Mouse (Mus musculus) limb, embryonic 11.5 days (tissue): ENCODE data around the gene Erap1. TPM values are rescaled to one million over a fixed set of nuclear protein-coding genes. Genes with fewer than 3 reads are reported as not detected.
"Not testable (repeated sequence)": the region's sequence is repeated elsewhere in the genome, so short reads cannot be mapped to it uniquely, and the experiment has no call there.

Experiments
- ATAC-seq: fragments of 200-750 bp; cut with Nextera tagmentation; 2 replicates; pipeline ENCODE4 v1.8.0; 2017; ENCODE audit warnings: low read depth; ENCODE audit not compliant: insufficient number of reproducible peaks, low FRiP score, low TSS enrichment
- DNase-seq: peaks from one replicate; pipeline ENCODE4 v3.0.0-alpha.2; 2015; ENCODE audit warnings: low spot score
- H3K27ac ChIP-seq: fragments of 300-500 bp; sonication (generic); replicated peaks from 2 replicates; pipeline ENCODE4 v1.5.1; 2014; ENCODE audit warnings: low read depth, mild to moderate bottlenecking, low read length
- H3K27me3 ChIP-seq: fragments of 300-500 bp; sonication (generic); 2 replicates; pipeline ENCODE4 v1.6.1; 2014; ENCODE audit warnings: mild to moderate bottlenecking, low read length, mixed read lengths; ENCODE audit not compliant: control insufficient read depth, insufficient read depth
- H3K36me3 ChIP-seq: fragments of 300-500 bp; sonication (generic); 2 replicates; pipeline ENCODE4 v1.6.1; 2014; ENCODE audit warnings: mild to moderate bottlenecking, low read length, moderate library complexity, mixed read lengths; ENCODE audit not compliant: control insufficient read depth, insufficient read depth
- H3K4me1 ChIP-seq: fragments of 300-500 bp; sonication (generic); 2 replicates; pipeline ENCODE4 v1.6.1; 2014; ENCODE audit warnings: low read length, mixed read lengths; ENCODE audit not compliant: control insufficient read depth, insufficient read depth
- H3K4me2 ChIP-seq: fragments of 300-500 bp; sonication (generic); 2 replicates; pipeline ENCODE4 v1.6.1; 2014; ENCODE audit warnings: low read depth, mild to moderate bottlenecking, moderate library complexity; ENCODE audit not compliant: severe bottlenecking
- H3K4me3 ChIP-seq: fragments of 300-500 bp; sonication (generic); 2 replicates; pipeline ENCODE4 v1.5.1; 2014; ENCODE audit warnings: low read depth, low read length
- H3K9ac ChIP-seq: fragments of 300-500 bp; sonication (generic); 2 replicates; pipeline ENCODE4 v1.6.1; 2014; ENCODE audit warnings: mild to moderate bottlenecking, low read length
- H3K9me3 ChIP-seq: fragments of 300-500 bp; sonication (generic); 2 replicates; pipeline ENCODE4 v1.6.1; 2016; ENCODE audit warnings: low read length; ENCODE audit not compliant: control insufficient read depth
- WGBS: fragments of 180-500 bp; shearing (Covaris S2); extraction: QIAGEN DNeasy Blood & Tissue Kit; methylation state at CpG from one replicate; pipeline ENCODE4 v1.1.7; 2014; 5-methylcytosine and 5-hydroxymethylcytosine counted together
- polyA plus RNA-seq: library from polyadenylated mRNA; unstranded; fragments of >200 nt; fragmentation: Nextera tagmentation; extraction: Ambion mirVana; gene quantifications from 2 replicates; pipeline ENCODE4 v1.2.1, GENCODE M21; 2014

The Erap1 gene
- polyA plus RNA-seq: 2.7 and 3.5 TPM in 2 replicates

DNA sequence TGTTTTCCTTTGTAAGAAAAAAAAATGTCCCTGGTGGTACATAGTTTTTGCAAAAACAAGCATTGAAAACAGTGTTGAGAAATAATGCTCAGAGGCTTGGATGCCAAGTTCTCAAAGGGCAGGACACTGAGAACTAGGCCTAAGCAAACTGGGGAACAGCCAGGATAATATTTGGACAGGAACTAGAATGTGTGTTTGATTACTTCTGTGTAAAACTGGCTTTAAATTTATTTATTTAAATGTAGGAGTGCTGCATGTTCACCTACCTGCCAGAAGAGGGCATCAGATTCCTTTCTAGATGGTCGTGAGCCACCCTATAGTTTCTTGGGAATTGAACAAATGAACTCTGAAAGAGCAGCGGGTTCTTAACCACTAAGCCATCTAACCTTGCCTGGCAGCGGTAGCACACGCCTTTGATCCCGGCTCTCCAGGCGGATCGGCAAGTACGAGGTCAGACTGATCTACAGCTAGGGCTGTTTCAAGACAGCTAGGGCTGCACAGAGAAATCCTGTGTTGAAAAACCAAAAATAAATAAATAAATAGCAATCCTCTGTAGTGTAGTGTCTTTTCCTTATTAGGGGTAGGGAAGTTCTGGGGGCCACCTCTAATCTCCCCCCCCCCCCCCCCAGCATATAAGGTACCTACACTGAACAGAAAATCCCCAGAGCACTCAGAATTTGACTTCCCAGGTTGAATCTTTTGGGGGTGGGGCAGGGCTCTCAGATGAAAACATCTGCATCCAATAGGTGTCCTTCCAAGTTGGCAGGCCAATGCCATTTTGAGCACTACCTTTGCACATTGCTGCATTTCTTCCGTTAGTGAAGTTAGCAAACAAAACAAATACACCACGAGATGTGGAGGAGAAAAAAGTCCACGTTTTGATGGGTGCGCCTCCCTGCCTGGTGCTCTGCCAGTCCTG is at the start of gene Erap1:
Gene Erap1 (plus strand): TSS at position 776 of the 919 bp plus-strand sequence.
- Histone ChIP-seq H3K4me2 (peak within 1 kb of the TSS; percentile 59), H3K27ac (peak within 1 kb of the TSS; percentile 85), H3K27me3 (no peaks in the 10 kb centered on the region), H3K4me1 (0 out of 2 replicates have a peak, but pooled peaks cover 4% of the 10 kb centered on the region), H3K9ac (peak within 1 kb of the TSS; percentile 94), H3K36me3 (no peaks in the 10 kb centered on the region), H3K4me3 (peak within 1 kb of the TSS; percentile 63), H3K9me3 (no peaks in the 10 kb centered on the region)
- ATAC-seq (peak; percentile 57), DNase-seq (peak; percentile 59)
- WGBS: 1% methylated on average over 12 of the region's 12 CpGs

DNA sequence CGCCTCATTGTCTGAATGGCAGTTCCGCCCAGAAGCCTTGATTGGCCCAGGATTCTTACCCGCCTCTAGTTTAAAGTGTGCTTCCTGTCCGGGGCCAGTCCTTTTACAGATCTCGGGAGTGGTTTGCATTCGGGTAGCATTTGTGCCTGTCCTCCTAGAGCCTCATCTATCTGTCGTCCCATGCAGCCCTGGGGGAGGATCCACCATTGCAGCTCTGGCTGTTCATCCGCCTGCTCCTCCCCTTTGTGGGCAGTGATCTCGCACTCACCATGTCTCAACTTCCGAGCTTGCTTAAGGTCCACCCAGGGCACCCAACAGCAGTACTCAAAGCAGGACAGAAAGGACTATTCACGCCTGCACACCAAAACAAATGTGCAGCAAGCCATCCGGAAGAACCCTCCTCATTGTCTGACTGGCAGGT is 48.0 kb upstream of the Erap1 start:
- not testable (repeated sequence) for H3K36me3 ChIP-seq, H3K27me3 ChIP-seq, H3K4me1 ChIP-seq, H3K27ac ChIP-seq, H3K4me2 ChIP-seq, ATAC-seq, H3K9me3 ChIP-seq, H3K9ac ChIP-seq, H3K4me3 ChIP-seq, DNase-seq
- WGBS: 53% methylated on average over 12 of the region's 12 CpGs

GRCm38 (mm10) chr13:74591828-74592227 is 47.5 kb upstream of the Erap1 start:
- not testable (repeated sequence) for H3K36me3 ChIP-seq
- 78% methylated on average over 2 of the region's 2 CpGs for WGBS

GRCm38 (mm10) chr13:74597022-74597421 is 42.3 kb upstream of the Erap1 start:
- not testable (repeated sequence) for H3K9ac ChIP-seq, H3K27ac ChIP-seq, H3K36me3 ChIP-seq, H3K4me1 ChIP-seq, H3K27me3 ChIP-seq, H3K9me3 ChIP-seq, DNase-seq, H3K4me3 ChIP-seq, H3K4me2 ChIP-seq, ATAC-seq
- 94% methylated on average over 2 of the region's 2 CpGs for WGBS

More at GRCm38 (mm10) chr13:74591828-74592227, 47.5 kb upstream of the Erap1 start:
- H3K4me2 ChIP-seq, H3K27ac ChIP-seq, H3K9ac ChIP-seq, H3K9me3 ChIP-seq, H3K4me3 ChIP-seq, H3K27me3 ChIP-seq, ATAC-seq, H3K4me1 ChIP-seq, DNase-seq: not testable (repeated sequence)

GRCm38 (mm10) chr13:74601776-74602175 is 37.6 kb upstream of the Erap1 start:
- not testable (repeated sequence) for H3K9me3 ChIP-seq, DNase-seq, H3K4me2 ChIP-seq, H3K4me3 ChIP-seq, H3K36me3 ChIP-seq, H3K27ac ChIP-seq, ATAC-seq, H3K27me3 ChIP-seq, H3K4me1 ChIP-seq, H3K9ac ChIP-seq
- no CpG with 5 or more reads among the region's 1 CpGs for WGBS

DNA sequence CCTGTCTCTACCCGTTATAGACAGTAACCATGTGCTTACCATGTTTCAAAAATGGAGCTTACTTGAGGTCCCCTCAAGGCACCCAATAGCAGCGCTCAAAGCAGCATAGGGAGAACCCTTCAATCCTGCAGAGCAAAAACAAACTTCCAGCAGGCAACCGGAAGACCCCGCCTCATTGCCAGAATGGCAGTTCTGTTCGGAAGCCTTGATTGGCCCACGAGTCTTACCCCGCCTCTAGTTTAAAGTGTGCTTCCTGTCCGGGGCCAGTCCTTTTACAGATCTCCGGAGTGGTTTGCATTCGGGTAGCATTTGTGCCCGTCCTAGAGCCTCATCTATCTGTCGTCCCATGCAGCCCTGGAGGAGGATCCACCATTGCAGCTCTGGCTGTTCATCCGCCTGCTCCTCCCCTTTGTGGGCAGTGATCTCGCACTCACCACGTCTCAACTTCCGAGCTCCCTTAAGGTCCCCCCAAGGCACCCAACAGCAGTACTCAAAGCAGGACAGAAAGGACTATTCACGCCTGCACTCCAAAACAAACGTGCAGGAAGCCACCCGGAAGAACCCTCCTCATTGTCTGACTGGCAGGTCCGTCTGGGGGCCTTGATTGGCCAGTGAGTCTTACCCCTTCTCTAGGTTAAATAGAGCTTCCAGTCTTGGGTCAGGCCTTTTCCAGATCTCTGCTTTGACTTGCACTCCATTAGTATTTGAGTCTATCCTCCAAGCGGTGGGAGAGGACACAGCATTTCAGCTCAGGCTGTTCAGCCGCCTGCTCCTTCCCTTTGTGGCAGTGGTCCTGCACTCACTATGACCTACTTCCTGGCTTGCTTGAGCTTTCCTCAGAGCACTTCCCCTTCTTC is 22.0 kb upstream of the Erap1 start:
- DNase-seq: peak; percentile 77
- H3K36me3 ChIP-seq, H3K27me3 ChIP-seq, H3K9me3 ChIP-seq, H3K4me1 ChIP-seq: not testable (repeated sequence)
- Histone ChIP-seq H3K27ac (peak overlapping the region; percentile 75), H3K9ac (peak overlapping the region; percentile 59), H3K4me3 (peak overlapping the region; percentile 43), H3K4me2 (peak overlapping the region; percentile 48)
- ATAC-seq: peak; percentile 97
- WGBS: 14% methylated on average over 22 of the region's 22 CpGs

- WGBS: 66% methylated on average over 1 of the region's 1 CpGs
Observed at GRCm38 (mm10) chr13:74632327-74632726, 7.0 kb upstream of the Erap1 start.

GRCm38 (mm10) chr13:74632857-74633256 is 6.5 kb upstream of the Erap1 start:
- 85% methylated on average over 3 of the region's 3 CpGs for WGBS
- H3K4me1 ChIP-seq: no peaks in the 10 kb centered on the region
- no peak overlapping the region for H3K27ac ChIP-seq
- H3K4me2 ChIP-seq: no peak overlapping the region
- no peaks in the 10 kb centered on the region for H3K36me3 ChIP-seq
- no peaks in the 10 kb centered on the region for H3K27me3 ChIP-seq
- H3K4me3 ChIP-seq: no peak overlapping the region
- no peak for ATAC-seq
- no peak for DNase-seq
- H3K9me3 ChIP-seq: no peaks in the 10 kb centered on the region
- no peak overlapping the region for H3K9ac ChIP-seq

More at GRCm38 (mm10) chr13:74632327-74632726, 7.0 kb upstream of the Erap1 start:
- H3K9ac ChIP-seq: no peak overlapping the region
- ATAC-seq (no peak), DNase-seq (no peak)
- H3K9me3 ChIP-seq: no peaks in the 10 kb centered on the region
- no peak overlapping the region for H3K4me3 ChIP-seq
- H3K27me3 ChIP-seq: no peaks in the 10 kb centered on the region
- no peak overlapping the region for H3K27ac ChIP-seq
- no peaks in the 10 kb centered on the region for H3K36me3 ChIP-seq
- no peak overlapping the region for H3K4me2 ChIP-seq
- H3K4me1 ChIP-seq: no peaks in the 10 kb centered on the region
